Mouse (Mus musculus) stomach, embryonic 15.5 days (tissue): ENCODE measurements around the gene Pla2g16. TPM values are rescaled to one million over a fixed set of nuclear protein-coding genes. Genes with fewer than 3 reads are reported as not detected.
A peak's percentile ranks its signal among the peaks of the same experiment; 100 is the strongest.

Source experiments
- ATAC-seq: fragments of 200-750 bp; cut with Nextera tagmentation; 2 replicates; pipeline ENCODE4 v1.8.0; 2017; ENCODE audit warnings: low read depth, moderate number of reproducible peaks, moderate TSS enrichment; ENCODE audit not compliant: insufficient read depth, low FRiP score
- H3K27ac ChIP-seq: fragments of 300-500 bp; sonication (generic); 2 replicates; pipeline ENCODE4 v1.5.1; 2015; ENCODE audit warnings: mild to moderate bottlenecking, inconsistent platforms
- H3K27me3 ChIP-seq: fragments of 300-500 bp; sonication (generic); replicated peaks from 2 replicates; pipeline ENCODE4 v1.6.1; 2015; ENCODE audit warnings: inconsistent platforms
- H3K36me3 ChIP-seq: fragments of 300-500 bp; sonication (generic); 2 replicates; pipeline ENCODE4 v1.6.1; 2015; ENCODE audit warnings: inconsistent platforms
- H3K4me1 ChIP-seq: fragments of 300-500 bp; sonication (generic); 2 replicates; pipeline ENCODE4 v1.6.1; 2015; ENCODE audit warnings: inconsistent platforms
- H3K4me2 ChIP-seq: fragments of 300-500 bp; sonication (generic); 2 replicates; pipeline ENCODE4 v1.6.1; 2015; ENCODE audit warnings: mild to moderate bottlenecking, inconsistent platforms
- H3K4me3 ChIP-seq: fragments of 300-500 bp; sonication (generic); replicated peaks from 2 replicates; pipeline ENCODE4 v1.5.1; 2015; ENCODE audit warnings: inconsistent platforms
- H3K9ac ChIP-seq: fragments of 300-500 bp; sonication (generic); 2 replicates; pipeline ENCODE4 v1.6.1; 2015; ENCODE audit warnings: inconsistent platforms
- H3K9me3 ChIP-seq: fragments of 300-500 bp; sonication (generic); 2 replicates; pipeline ENCODE4 v1.6.1; 2016; ENCODE audit warnings: inconsistent platforms
- WGBS: fragments of 180-500 bp; shearing (Covaris S2); methylation state at CpG from one replicate; pipeline ENCODE4 v1.1.7; 2015; 5-methylcytosine and 5-hydroxymethylcytosine counted together
- polyA plus RNA-seq: library from polyadenylated mRNA; unstranded; fragments of >200 nt; fragmentation: Nextera tagmentation; extraction: Ambion mirVana; gene quantifications from 2 replicates; pipeline ENCODE4 v1.2.1, GENCODE M21; 2015

Pla2g16 gene
- polyA plus RNA-seq, 1 experiment from 2014 or later, result 10.7 TPM

- ATAC-seq, result no peak
- WGBS, result 51% methylated on average over 4 of the region's 4 CpGs
Observed at GRCm38 (mm10) chr19:7598481-7598880, 41.2 kb downstream of the Pla2g16 start.

DNA sequence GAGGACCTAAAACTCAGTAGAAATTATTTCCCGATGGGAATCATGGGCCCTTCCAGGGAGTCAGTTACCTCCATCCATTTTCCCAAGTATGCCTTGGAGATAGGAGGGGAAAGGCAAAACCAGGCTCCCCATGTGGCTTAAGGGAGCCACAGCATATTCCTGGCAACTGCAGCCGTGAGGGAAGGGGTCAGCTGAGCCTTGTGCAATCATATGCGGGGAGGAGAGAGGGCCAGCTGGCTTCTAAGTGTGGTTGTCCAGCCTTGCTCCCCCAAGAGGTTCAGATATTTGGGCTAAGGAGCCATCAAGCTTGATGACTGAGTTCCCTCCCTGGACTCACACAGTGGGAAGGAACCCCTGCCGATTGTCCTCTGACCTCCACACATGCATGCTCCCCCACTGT is 44.3 kb downstream of the Pla2g16 start:
- H3K4me2 ChIP-seq, result no peak overlapping the region
- ATAC-seq, result no peak
- no peaks in the 10 kb centered on the region for H3K4me1 ChIP-seq
- no peaks in the 10 kb centered on the region for H3K9me3 ChIP-seq
- H3K4me3 ChIP-seq, result no peak overlapping the region
- H3K27me3 ChIP-seq, result no peaks in the 10 kb centered on the region
- no peak overlapping the region for H3K9ac ChIP-seq
- no peak overlapping the region for H3K27ac ChIP-seq
- WGBS, result 76% methylated on average over 4 of the region's 4 CpGs
- H3K36me3 ChIP-seq, result no peaks in the 10 kb centered on the region

More at GRCm38 (mm10) chr19:7598481-7598880, 41.2 kb downstream of the Pla2g16 start:
- Histone ChIP-seq H3K36me3 (no peaks in the 10 kb centered on the region), H3K9ac (no peak overlapping the region), H3K4me2 (no peak overlapping the region), H3K27me3 (no peaks in the 10 kb centered on the region), H3K4me1 (no peaks in the 10 kb centered on the region), H3K4me3 (no peak overlapping the region), H3K27ac (no peak overlapping the region), H3K9me3 (no peaks in the 10 kb centered on the region)

- H3K27me3 ChIP-seq, result no peaks in the 10 kb centered on the region
- H3K4me3 ChIP-seq, result no peak overlapping the region
- no peak overlapping the region for H3K9ac ChIP-seq
- 92% methylated on average over 10 of the region's 10 CpGs for WGBS
- H3K4me1 ChIP-seq, result no peaks in the 10 kb centered on the region
- H3K36me3 ChIP-seq, result no peaks in the 10 kb centered on the region
- ATAC-seq, result no peak
- no peak overlapping the region for H3K27ac ChIP-seq
- no peaks in the 10 kb centered on the region for H3K9me3 ChIP-seq
- H3K4me2 ChIP-seq, result no peak overlapping the region
Observed at GRCm38 (mm10) chr19:7604107-7604506, 46.8 kb downstream of the Pla2g16 start.

DNA sequence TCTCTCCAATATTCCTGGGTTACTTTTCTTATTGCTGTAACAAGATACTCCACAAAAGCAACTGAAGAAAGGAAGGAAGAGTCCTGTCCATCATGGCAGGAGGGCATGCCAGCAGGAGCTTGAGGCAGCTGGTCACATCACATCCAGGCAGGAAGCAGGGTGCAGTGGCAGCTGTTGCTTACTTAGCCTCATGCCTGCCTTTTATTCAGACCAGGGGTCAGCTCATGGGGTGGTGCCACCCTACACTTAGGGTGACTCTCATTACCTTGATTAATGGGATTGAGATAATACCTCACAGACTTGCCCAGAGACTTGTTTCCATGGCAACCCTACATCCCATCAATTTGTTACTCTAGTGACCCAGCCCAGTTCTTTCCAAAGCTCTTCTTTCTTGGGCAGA is 47.8 kb downstream of the Pla2g16 start:
- Histone ChIP-seq H3K4me1 (no peaks in the 10 kb centered on the region), H3K4me3 (no peak overlapping the region), H3K27me3 (no peaks in the 10 kb centered on the region), H3K27ac (no peak overlapping the region), H3K4me2 (no peak overlapping the region), H3K36me3 (no peaks in the 10 kb centered on the region), H3K9me3 (no peaks in the 10 kb centered on the region), H3K9ac (no peak overlapping the region)
- ATAC-seq, result no peak

DNA sequence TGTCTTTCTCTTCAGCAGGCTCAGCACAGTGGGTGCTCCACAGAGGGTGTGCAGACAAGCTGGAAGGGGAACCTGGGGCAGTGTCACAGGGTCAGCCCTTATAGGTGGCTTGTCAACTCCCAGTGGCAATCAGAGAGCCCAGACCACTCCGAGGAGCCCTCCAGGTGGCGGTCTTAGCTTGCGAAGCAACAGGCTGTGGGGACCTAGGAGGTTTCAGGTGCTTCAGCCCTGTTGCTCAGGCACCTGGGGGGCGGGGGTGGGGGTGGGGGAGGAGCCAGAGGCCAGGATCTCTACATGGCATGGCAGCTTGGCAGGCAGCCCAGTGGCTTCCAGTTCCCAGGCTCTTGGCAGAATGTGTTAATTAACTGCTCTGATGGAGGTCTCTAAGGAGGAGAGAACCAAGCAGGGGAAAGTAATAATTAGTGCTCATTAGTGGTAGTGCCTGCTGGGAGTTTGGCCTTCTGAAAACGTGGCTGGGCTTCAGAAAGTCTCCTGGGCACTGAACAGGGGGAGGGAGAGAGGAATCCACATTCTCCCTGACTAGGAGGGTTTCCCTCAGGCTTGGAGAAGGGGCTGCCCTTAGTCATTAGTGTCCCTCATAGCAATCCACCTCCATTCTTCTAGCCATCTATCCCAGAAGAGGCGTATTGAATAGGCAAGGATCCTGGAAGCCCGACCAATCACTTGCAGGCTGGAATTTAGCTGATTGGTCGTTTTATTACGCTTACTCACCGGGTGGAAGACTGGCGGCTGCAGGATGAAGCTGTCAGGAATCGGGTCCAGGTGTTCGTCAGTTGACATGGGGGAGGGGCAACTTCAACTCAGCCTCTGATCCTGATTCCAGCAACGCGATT is 48.9 kb downstream of the Pla2g16 start:
- peak overlapping the region; percentile 31 for H3K4me3 ChIP-seq
- WGBS, result 4% methylated on average over 15 of the region's 15 CpGs
- no peak overlapping the region for H3K9ac ChIP-seq
- no peaks in the 10 kb centered on the region for H3K27me3 ChIP-seq
- peak overlapping the region; percentile 52 for H3K4me2 ChIP-seq
- no peaks in the 10 kb centered on the region for H3K9me3 ChIP-seq
- no peaks in the 10 kb centered on the region for H3K4me1 ChIP-seq
- peak; percentile 71 for ATAC-seq
- peak overlapping the region; percentile 80 for H3K27ac ChIP-seq
- H3K36me3 ChIP-seq, result no peaks in the 10 kb centered on the region

- Histone ChIP-seq H3K27me3 (no peaks in the 10 kb centered on the region; the same call in 1 of the 2 replicates), H3K9ac (no peak within 1 kb of the TSS), H3K4me2 (peak within 1 kb of the TSS; percentile 52), H3K27ac (peak within 1 kb of the TSS; percentile 80), H3K4me3 (peak within 1 kb of the TSS; percentile 31), H3K4me1 (peaks cover 5% of the 10 kb centered on the region; the same call in 1 of the 2 replicates), H3K9me3 (no peaks in the 10 kb centered on the region), H3K36me3 (no peaks in the 10 kb centered on the region)
- ATAC-seq, result peak; percentile 48
- 8% methylated on average over 15 of the region's 15 CpGs for WGBS
Observed at GRCm38 (mm10) chr19:7606801-7607689, 49.8 kb downstream of the Pla2g16 start, which contains the start of gene Lgals12. Gene Lgals12, minus strand, starts transcription at chr19:7607193.

GRCm38 (mm10) chr19:7607690-7608201 is 50.5 kb downstream of the Pla2g16 start:
- no peaks in the 10 kb centered on the region; the same call in 1 of the 2 replicates for H3K27me3 ChIP-seq
- no peak overlapping the region for H3K9ac ChIP-seq
- H3K9me3 ChIP-seq, result no peaks in the 10 kb centered on the region
- H3K27ac ChIP-seq, result peak overlapping the region; percentile 80
- ATAC-seq, result peak; percentile 81
- peaks cover 8% of the 10 kb centered on the region; the same call in 1 of the 2 replicates for H3K4me1 ChIP-seq
- H3K36me3 ChIP-seq, result no peaks in the 10 kb centered on the region
- WGBS, result 66% methylated on average over 7 of the region's 7 CpGs
- no peak overlapping the region for H3K4me3 ChIP-seq
- no peak overlapping the region for H3K4me2 ChIP-seq

DNA sequence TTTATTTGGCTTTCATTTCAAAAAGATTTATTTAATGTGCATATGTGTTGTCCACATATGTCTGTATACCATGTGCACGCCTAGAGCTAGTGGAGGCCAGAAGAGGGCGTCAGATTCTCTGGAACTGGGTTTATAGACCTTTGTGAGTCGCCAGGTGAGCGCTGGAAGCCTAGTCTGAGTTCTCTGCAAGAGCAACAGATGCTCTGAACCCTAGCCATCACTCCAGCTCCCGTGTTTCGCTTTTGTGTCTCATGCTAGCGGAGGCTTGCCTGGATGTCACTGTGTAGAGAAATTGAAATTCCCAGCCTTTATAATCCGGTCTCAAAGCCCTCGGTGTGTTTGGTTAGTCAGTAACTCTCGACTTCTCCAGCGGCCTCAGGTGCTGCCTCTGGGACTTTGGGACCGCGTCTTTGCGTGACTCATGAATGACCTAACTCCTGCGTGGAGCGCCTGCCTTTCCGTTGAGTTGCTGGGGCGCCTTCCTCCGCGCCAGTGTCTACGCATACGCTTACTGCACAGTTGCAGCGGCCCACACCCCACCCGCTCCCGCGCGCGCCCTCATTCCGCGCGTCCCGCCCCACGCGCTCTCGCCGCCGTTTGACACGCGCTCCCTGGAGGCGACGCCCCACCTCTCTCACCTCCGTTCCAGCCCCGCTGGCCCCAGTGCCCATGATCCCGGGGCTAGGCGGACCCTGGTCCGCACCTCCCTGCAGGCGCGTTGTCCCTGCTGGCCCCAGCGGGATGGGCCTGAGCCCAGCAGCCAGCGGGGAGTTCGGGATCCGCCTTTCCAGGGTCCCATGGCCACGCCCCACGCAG is 54.9 kb downstream of the Pla2g16 start, which contains the start of gene Hrasls5:
Gene Hrasls5 (plus strand): TSS at position 600 of the 816 bp plus-strand sequence.
- H3K4me2 ChIP-seq, result peak within 1 kb of the TSS; percentile 93
- ATAC-seq, result peak; percentile 28
- peak within 1 kb of the TSS; percentile 17; the same call in 1 of the 2 replicates for H3K9ac ChIP-seq
- H3K27me3 ChIP-seq, result no peaks in the 10 kb centered on the region; the same call in 1 of the 2 replicates
- H3K9me3 ChIP-seq, result no peaks in the 10 kb centered on the region
- H3K27ac ChIP-seq, result no peak within 1 kb of the TSS
- WGBS, result 3% methylated on average over 54 of the region's 54 CpGs
- H3K36me3 ChIP-seq, result no peaks in the 10 kb centered on the region
- H3K4me3 ChIP-seq, result peak within 1 kb of the TSS; percentile 43
- H3K4me1 ChIP-seq, result peaks cover 11% of the 10 kb centered on the region; the same call in 1 of the 2 replicates

- Histone ChIP-seq H3K4me3 (no peak overlapping the region), H3K9me3 (no peaks in the 10 kb centered on the region), H3K36me3 (no peaks in the 10 kb centered on the region), H3K9ac (no peak overlapping the region), H3K27me3 (no peaks in the 10 kb centered on the region; the same call in 1 of the 2 replicates), H3K27ac (no peak overlapping the region), H3K4me2 (no peak overlapping the region), H3K4me1 (peaks cover 11% of the 10 kb centered on the region; the same call in 1 of the 2 replicates)
- no peak for ATAC-seq
- WGBS, result 86% methylated on average over 7 of the region's 7 CpGs
Observed at GRCm38 (mm10) chr19:7613151-7613550, 55.9 kb downstream of the Pla2g16 start.

- no peak overlapping the region for H3K9ac ChIP-seq
- no peak for ATAC-seq
- H3K4me2 ChIP-seq, result no peak overlapping the region
- H3K36me3 ChIP-seq, result no peaks in the 10 kb centered on the region
- H3K27me3 ChIP-seq, result no peaks in the 10 kb centered on the region; the same call in 1 of the 2 replicates
- no peak overlapping the region for H3K4me3 ChIP-seq
- H3K4me1 ChIP-seq, result peaks cover 11% of the 10 kb centered on the region; the same call in 1 of the 2 replicates
- H3K9me3 ChIP-seq, result no peaks in the 10 kb centered on the region
- no peak overlapping the region for H3K27ac ChIP-seq
- WGBS, result 71% methylated on average over 5 of the region's 5 CpGs
Observed at GRCm38 (mm10) chr19:7616231-7616930, 59.1 kb downstream of the Pla2g16 start.
